Mouse (Mus musculus) liver, postnatal 0 days (tissue): ENCODE results near the gene Zfp91. TPM values are rescaled to one million over a fixed set of nuclear protein-coding genes. Genes with fewer than 3 reads are reported as not detected.

Experiments
- ATAC-seq: fragments of 200-750 bp; cut with Nextera tagmentation; 2 replicates; pipeline ENCODE4 v1.8.0; 2017; ENCODE audit warnings: mild to moderate bottlenecking, moderate library complexity
- DNase-seq: peaks from one replicate; pipeline ENCODE4 v3.0.0-alpha.2; 2016
- H3K27ac ChIP-seq: fragments of 300-500 bp; sonication (generic); 2 replicates; pipeline ENCODE4 v1.5.1; 2014; ENCODE audit warnings: antibody characterized with exemption, moderate library complexity, mild to moderate bottlenecking, low read depth
- H3K27me3 ChIP-seq: fragments of 300-500 bp; sonication (generic); 2 replicates; pipeline ENCODE4 v1.6.1; 2014; ENCODE audit warnings: low read length, control low read depth, mixed read lengths; ENCODE audit not compliant: insufficient read depth
- H3K36me3 ChIP-seq: fragments of 300-500 bp; sonication (generic); replicated peaks from 2 replicates; pipeline ENCODE4 v1.6.1; 2014; ENCODE audit warnings: mild to moderate bottlenecking, control low read depth, low read length, moderate library complexity, mixed read lengths; ENCODE audit not compliant: insufficient read depth
- H3K4me1 ChIP-seq: fragments of 300-500 bp; sonication (generic); 2 replicates; pipeline ENCODE4 v1.6.1; 2014; ENCODE audit warnings: antibody characterized with exemption, mild to moderate bottlenecking, control low read depth; ENCODE audit not compliant: insufficient read depth
- H3K4me2 ChIP-seq: fragments of 300-500 bp; sonication (generic); 2 replicates; pipeline ENCODE4 v1.6.1; 2014; ENCODE audit warnings: low read depth, mild to moderate bottlenecking, low read length, moderate library complexity, mixed read lengths
- H3K4me3 ChIP-seq: fragments of 300-500 bp; sonication (generic); 2 replicates; pipeline ENCODE4 v1.5.1; 2014; ENCODE audit warnings: low read depth, low read length
- H3K9ac ChIP-seq: fragments of 300-500 bp; sonication (generic); replicated peaks from 2 replicates; pipeline ENCODE4 v1.6.1; 2014; ENCODE audit warnings: mild to moderate bottlenecking, moderate library complexity
- H3K9me3 ChIP-seq: fragments of 300-500 bp; sonication (generic); 2 replicates; pipeline ENCODE4 v1.6.1; 2016; ENCODE audit warnings: mild to moderate bottlenecking, control low read depth, low read length, mixed read lengths
- CTCF ChIP-seq: sonication (generic); IDR thresholded peaks from 2 replicates; pipeline ENCODE4 v1.5.1; 2016; ENCODE audit warnings: antibody characterized with exemption, low read depth
- EP300 ChIP-seq: IDR thresholded peaks from 2 replicates; pipeline ENCODE4 v1.6.1; 2016; ENCODE audit warnings: antibody characterized with exemption, low read depth, mild to moderate bottlenecking
- WGBS: fragments of 180-500 bp; shearing (Covaris S2); extraction: QIAGEN DNeasy Blood & Tissue Kit; methylation state at CpG from one replicate; pipeline ENCODE4 v1.1.7; 2014; ENCODE audit not compliant: insufficient replicate concordance; 5-methylcytosine and 5-hydroxymethylcytosine counted together
- polyA plus RNA-seq: library from polyadenylated mRNA; unstranded; fragments of >200 nt; fragmentation: Nextera tagmentation; extraction: Ambion mirVana; gene quantifications from 2 replicates; pipeline ENCODE4 v1.2.1, GENCODE M21; 2015

Gene Zfp91
- polyA plus RNA-seq, 1 experiment from 2014 or later: 7.0 TPM

DNA sequence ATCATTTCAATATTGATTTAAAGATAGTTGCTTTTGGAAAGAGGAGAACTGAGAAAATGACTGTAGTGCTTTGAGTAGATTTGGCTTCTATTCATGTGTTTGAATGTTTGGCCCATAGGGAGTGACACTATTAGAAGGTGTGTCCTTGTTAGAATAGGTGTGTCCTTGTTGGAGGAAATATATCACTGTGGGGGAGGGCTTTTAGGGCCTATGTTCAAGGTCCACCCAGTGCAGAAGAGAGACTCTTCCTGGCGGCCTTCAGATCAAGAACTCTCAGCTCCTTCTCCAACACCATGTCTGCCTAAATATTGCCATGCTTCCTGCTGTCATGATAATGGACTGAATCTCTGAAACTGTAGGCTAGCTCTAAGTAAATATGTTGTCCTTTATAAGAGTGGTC lies 8.3 kb upstream of the Zfp91 start:
- Histone ChIP-seq H3K9ac (no peak overlapping the region), H3K9me3 (no peaks in the 10 kb centered on the region), H3K4me2 (no peak overlapping the region), H3K27ac (no peak overlapping the region), H3K4me3 (no peak overlapping the region), H3K36me3 (no peaks in the 10 kb centered on the region), H3K4me1 (no peaks in the 10 kb centered on the region), H3K27me3 (no peaks in the 10 kb centered on the region)
- no peak for ATAC-seq
- TF ChIP-seq CTCF (no peak), EP300 (no peak)
- WGBS: 71% methylated on average over 1 of the region's 1 CpGs
- no peak for DNase-seq

DNA sequence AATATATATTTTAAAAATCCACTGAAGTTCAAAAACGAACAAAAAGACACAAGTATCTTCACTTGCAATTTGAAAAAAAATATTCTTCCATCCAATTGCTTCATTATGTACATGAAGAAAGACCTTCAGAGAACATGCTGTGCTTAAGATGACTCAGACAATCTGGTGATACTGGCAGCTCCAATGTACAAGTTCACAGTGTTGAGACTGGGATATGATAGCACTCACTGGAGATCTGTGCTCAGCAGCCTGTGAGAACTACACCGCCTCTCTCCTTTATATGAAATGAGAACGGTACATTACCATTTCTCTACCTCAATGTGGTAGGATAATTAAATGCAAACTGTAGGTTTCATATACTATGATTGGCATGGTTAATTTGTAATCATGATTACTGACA lies 6.9 kb upstream of the Zfp91 start:
- H3K27me3 ChIP-seq: no peaks in the 10 kb centered on the region
- no peak overlapping the region for H3K9ac ChIP-seq
- no peak for DNase-seq
- H3K4me1 ChIP-seq: no peaks in the 10 kb centered on the region
- no peaks in the 10 kb centered on the region for H3K9me3 ChIP-seq
- H3K4me3 ChIP-seq: no peak overlapping the region
- no peak overlapping the region for H3K27ac ChIP-seq
- TF ChIP-seq CTCF (no peak), EP300 (no peak)
- no peak overlapping the region for H3K4me2 ChIP-seq
- 67% methylated on average over 3 of the region's 3 CpGs for WGBS
- no peak for ATAC-seq
- H3K36me3 ChIP-seq: no peaks in the 10 kb centered on the region

DNA sequence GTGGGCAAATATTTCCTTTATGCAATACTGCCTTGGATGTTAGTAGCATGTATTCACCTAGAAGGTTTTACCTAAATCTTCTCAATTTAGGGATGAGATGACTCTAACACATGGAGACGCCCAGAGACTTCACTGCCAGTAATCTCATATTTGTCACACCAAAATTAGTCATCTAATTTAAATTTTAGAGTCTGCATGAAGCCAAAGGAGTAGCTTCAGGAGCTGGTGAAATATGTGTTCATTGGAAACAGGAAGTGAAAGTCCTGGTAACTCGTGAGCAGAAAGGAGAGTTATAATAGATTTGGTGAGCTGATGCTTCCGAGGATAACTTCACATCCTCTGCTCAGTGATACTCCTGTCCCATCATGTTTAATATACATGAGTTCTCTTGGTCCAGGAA lies 5.1 kb upstream of the Zfp91 start:
- no peak for ATAC-seq
- Histone ChIP-seq H3K4me2 (no peak overlapping the region), H3K9ac (no peak overlapping the region), H3K27me3 (no peaks in the 10 kb centered on the region), H3K4me1 (no peaks in the 10 kb centered on the region), H3K9me3 (no peaks in the 10 kb centered on the region), H3K27ac (no peak overlapping the region), H3K4me3 (no peak overlapping the region), H3K36me3 (no peaks in the 10 kb centered on the region)
- DNase-seq: no peak
- WGBS: 44% methylated on average over 3 of the region's 3 CpGs
- TF ChIP-seq EP300 (no peak), CTCF (no peak)

DNA sequence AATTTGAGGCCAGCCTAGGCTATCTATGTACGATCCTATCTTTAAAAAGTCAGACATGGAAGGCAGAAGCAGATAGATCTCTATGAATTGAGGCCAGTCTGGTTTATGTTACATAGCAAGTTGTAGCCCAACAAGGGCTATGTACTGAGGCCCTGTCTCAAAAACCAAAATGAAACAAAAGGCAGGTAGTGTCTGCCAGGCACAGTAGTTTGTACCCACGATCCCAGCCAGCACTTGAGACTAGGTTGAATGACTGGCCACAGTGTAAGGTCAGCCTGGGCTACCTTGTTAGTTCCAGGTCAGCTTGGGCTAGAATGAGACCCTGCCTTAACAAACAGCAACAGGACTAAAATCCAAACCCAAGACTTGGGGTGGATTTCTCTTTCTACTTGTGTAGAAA lies 4.7 kb upstream of the Zfp91 start:
- ATAC-seq (no peak), DNase-seq (no peak)
- Histone ChIP-seq H3K36me3 (no peaks in the 10 kb centered on the region), H3K27me3 (no peaks in the 10 kb centered on the region), H3K9me3 (no peaks in the 10 kb centered on the region), H3K9ac (no peak overlapping the region), H3K4me2 (no peak overlapping the region), H3K27ac (0 out of 2 replicates have a peak overlapping the region, but pooled peaks have one; percentile 18), H3K4me1 (no peaks in the 10 kb centered on the region), H3K4me3 (no peak overlapping the region)
- WGBS: 57% methylated on average over 2 of the region's 2 CpGs
- TF ChIP-seq EP300 (no peak), CTCF (no peak)

DNA sequence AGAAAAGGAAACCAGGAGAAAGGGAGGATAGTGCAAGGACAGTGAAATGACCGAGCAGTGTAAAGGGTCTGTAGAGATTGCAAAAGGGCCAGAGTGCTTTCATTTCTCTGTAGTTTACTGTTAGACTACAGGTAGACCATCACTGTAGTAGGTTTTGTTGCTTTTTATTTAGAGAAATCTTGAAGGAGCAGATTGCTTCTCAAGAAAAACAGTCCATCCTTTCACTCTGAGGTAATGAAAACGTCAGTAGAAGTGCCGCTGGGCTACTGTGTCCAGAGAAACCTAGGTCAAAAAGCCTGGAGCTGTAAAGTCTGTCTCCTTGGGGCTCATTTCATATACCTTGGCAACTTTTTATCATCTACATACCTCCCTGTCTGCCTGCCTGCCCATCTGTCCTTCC lies 3.2 kb upstream of the Zfp91 start:
- ATAC-seq: no peak
- Histone ChIP-seq H3K4me2 (peak overlapping the region; percentile 58), H3K36me3 (no peaks in the 10 kb centered on the region), H3K4me1 (no peaks in the 10 kb centered on the region), H3K27me3 (no peaks in the 10 kb centered on the region), H3K9ac (no peak overlapping the region), H3K27ac (peak overlapping the region; percentile 52; the same call in 1 of the 2 replicates), H3K9me3 (no peaks in the 10 kb centered on the region), H3K4me3 (peak overlapping the region; percentile 26)
- TF ChIP-seq EP300 (no peak), CTCF (no peak)
- no peak for DNase-seq
- WGBS: 78% methylated on average over 3 of the region's 3 CpGs

DNA sequence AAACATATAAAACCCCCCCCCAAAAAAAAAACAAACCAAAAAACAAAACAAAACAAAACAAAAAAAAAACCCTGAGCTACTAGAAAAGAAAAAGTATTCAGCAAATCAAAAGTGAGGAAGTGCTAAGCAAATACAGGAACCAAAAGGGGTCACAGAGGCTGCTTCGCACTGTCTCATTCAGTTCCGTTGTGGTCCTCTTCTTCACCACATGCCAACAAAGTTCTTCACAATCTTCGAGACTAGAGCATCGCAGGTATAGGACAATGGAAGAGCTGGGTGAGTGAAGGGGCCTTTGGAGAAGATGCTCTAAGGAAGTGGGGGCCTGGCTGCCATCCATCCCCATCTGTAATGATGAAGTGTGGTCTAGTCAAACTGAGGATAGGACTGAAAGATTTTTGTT lies 2.5 kb upstream of the Zfp91 start:
- H3K4me3 ChIP-seq: peak overlapping the region; percentile 26
- H3K9ac ChIP-seq: peak overlapping the region; percentile 6; the same call in 1 of the 2 replicates
- DNase-seq: no peak
- WGBS: 30% methylated on average over 4 of the region's 4 CpGs
- no peaks in the 10 kb centered on the region for H3K36me3 ChIP-seq
- ATAC-seq: no peak
- TF ChIP-seq EP300: no peak
- TF ChIP-seq CTCF: no peak
- peak overlapping the region; percentile 52 for H3K27ac ChIP-seq
- peak overlapping the region; percentile 58 for H3K4me2 ChIP-seq
- no peaks in the 10 kb centered on the region for H3K9me3 ChIP-seq
- H3K4me1 ChIP-seq: no peaks in the 10 kb centered on the region
- H3K27me3 ChIP-seq: no peaks in the 10 kb centered on the region

DNA sequence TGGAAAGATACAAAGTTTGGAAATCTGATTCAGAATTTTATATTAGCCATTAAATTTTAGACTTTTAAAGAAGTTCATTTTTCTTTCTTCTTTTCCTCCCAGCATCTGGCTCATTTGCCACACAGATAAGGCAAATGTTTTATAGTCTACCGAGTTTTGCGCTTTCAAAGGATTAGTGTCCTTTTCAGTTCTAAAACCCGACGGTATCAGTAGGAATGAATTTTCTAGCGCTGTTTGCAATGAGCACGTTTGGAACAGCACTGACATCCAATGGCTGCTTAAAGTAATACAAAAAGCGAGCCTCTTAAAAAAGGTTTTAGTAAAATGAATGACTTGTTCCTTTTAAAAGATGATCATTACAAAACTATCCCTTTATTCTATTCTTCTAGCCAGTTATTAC lies 1.1 kb upstream of the Zfp91 start:
- Histone ChIP-seq H3K4me2 (peak overlapping the region; percentile 84), H3K27me3 (no peaks in the 10 kb centered on the region), H3K4me3 (peak overlapping the region; percentile 98), H3K4me1 (0 out of 2 replicates have a peak, but pooled peaks cover 3% of the 10 kb centered on the region), H3K9me3 (no peaks in the 10 kb centered on the region), H3K36me3 (no peaks in the 10 kb centered on the region), H3K9ac (peak overlapping the region; percentile 100), H3K27ac (peak overlapping the region; percentile 99)
- WGBS: 2% methylated on average over 7 of the region's 7 CpGs
- TF ChIP-seq CTCF: peak; percentile 58
- TF ChIP-seq EP300: no peak
- ATAC-seq: no peak
- no peak for DNase-seq
